Mouse (Mus musculus): ENCODE measurements at regions not wholly inside any gene's neighbourhood (a gene's known extent, or its start where the extent isn't known, plus 50 kb on each side); places are given as distances from the start of the nearest gene placed in this dataset.

DNA sequence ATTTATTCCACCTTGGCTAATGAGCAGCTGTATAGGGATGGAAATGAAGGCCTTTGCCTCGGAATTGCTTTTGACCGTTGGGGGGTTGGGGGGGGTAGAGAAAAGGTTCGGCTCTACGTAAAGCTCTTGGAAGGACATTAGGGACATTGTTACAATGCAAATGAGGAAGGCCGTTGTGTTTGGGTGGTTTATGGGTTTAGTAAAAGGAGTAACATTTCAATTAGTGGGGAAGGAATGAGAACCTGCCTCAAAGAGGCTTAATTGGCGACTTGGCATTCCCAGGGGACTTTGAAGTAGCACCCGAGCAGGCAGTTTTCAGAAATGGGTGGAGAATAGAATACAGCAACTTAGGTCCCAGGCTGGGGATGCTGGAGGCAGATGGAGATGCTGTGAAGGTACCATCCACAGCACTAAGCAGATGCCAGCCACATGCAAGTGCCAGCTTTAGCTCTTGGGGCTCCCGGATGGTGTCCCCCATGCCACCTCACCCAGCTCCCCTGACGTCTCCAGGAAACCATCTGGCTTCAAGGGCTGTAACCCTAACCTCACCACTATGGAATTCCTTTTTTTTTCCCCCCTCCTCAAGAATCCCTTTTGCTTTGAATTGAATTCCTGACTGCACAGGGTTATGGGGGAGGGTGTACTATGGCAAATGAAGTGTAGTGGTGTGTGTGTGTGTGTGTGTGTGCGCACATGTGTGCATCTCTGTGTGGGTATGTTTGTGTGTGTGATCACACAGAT, 180.8 kb upstream of the Hes1 start:
- TF ChIP-seq CTCF (conservative IDR thresholded peaks at IDR 0.05; ENCODE audit: insufficient read depth, insufficient read length, low read depth, low read length) (no peak), POLR2A (IDR thresholded peaks at IDR 0.05; ENCODE audit: low read depth, low read length) (no peak)

All from kidney, adult 2 months (tissue).